Mouse (Mus musculus) mouse embryonic stem cell (cell line): ENCODE results near the gene Eya4.

Source experiments
- in situ Hi-C, 2 experiments: fragments of 300-500 bp; cut with MboI; formaldehyde crosslinking; loops; 1 replicate in 1 of 2; 3 replicates in 1 of 2; pipeline ENCODE4 v1.14.3; 2019 to 2020; ENCODE audit warnings: low sequenced_read_pairs in 2 of 2, low pct_unique_long_range_greater_than_20kb in 1 of 2, mixed read lengths in 1 of 2; ENCODE audit not compliant: unreplicated experiment in 1 of 2

Gene Eya4

GRCm38 (mm10) chr10:23246485-23246884 is 104.1 kb downstream of the Eya4 start:
- in situ Hi-C loops = no loop called here

- in situ Hi-C loops = no loop called here
Observed at GRCm38 (mm10) chr10:23236918-23237317, 113.7 kb downstream of the Eya4 start.

- in situ Hi-C loops = no loop called here
Observed at GRCm38 (mm10) chr10:23235405-23235804, 115.2 kb downstream of the Eya4 start.

- in situ Hi-C loops = no loop called here
Observed at GRCm38 (mm10) chr10:23233425-23233824, 117.2 kb downstream of the Eya4 start.

DNA sequence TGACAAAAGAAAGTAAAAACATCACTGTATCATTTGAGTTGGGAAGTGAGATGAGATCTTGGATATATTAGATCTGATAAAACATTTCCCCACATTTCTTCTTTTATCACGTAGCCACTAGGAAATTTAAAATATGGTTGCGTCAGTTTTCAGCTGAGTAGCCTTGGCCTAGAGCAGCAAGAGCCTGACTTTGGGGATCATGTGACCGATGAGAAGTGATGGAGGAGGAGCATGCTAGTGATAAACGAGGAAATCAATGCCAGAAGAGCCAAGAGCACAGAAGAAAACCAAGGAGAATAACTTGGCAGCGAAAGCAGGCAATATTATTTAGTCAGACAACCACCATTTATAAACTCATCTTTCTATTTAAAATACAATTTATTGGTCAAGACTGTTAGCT is 119.7 kb downstream of the Eya4 start:
- in situ Hi-C loops = no loop called here

- in situ Hi-C loops = no loop called here
Observed at GRCm38 (mm10) chr10:23223336-23223735, 127.2 kb downstream of the Eya4 start.

DNA sequence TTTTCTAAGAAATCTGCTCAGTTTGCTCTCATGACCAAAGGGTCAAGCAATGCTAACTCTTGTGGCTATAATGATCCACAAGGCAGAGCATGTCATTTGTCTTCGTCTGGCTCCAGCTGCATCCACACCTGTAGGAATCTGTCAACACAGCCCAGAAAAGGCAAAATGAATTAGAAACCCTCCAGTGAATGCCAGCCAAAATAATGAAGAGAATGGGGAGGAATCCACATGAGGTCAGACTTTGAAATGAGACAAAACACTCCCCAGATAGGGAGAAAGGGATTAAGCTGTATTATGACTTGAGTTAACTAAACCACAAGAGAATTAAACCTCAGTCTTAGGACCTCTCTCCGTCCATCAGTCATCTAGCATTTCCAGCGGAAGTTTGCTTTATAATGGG is 130.2 kb downstream of the Eya4 start:
- in situ Hi-C loops = no loop called here

- in situ Hi-C loops = no loop called here
Observed at GRCm38 (mm10) chr10:23216815-23217214, 133.8 kb downstream of the Eya4 start.

DNA sequence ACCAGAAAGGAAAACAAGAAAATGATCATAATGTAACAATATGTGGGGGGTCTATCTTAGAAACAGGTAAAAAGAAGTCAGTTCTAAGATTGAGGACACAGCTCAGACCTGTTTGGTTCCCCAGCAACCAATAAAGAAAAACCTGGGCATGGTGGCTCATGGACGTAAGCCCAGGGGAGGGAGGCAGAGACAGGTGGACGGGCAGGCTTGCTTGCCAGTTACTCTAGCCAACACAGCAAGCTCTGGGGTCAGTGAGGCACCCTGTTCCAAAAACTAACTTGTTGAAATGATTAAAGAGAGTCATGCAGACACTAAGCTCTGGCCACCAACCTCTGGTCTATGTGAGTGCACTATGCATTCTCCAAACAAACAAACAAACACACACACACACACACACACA is 139.2 kb downstream of the Eya4 start:
- in situ Hi-C loops = no loop called here

DNA sequence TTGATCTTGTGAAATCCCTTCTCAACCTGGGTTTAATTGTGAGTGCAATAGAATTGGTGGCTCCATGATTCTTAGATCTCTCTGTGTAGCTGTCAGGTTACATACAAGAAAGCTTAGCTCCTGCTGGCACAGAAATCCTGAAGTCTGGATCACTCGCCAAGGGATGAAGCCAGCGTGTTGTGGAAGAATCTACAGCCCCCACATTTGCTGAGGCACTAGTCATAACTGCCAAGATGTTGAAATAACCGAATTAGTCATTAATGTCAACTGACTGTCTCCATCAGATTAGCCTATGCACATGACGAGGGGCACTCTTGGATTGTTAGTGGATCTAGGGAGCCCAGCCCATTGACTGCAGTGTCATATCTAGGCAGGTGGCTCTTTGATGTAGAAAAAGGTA is 146.7 kb downstream of the Eya4 start:
- in situ Hi-C loops = no loop called here

- in situ Hi-C loops = no loop called here
Observed at GRCm38 (mm10) chr10:23203144-23203838, 147.3 kb downstream of the Eya4 start.

DNA sequence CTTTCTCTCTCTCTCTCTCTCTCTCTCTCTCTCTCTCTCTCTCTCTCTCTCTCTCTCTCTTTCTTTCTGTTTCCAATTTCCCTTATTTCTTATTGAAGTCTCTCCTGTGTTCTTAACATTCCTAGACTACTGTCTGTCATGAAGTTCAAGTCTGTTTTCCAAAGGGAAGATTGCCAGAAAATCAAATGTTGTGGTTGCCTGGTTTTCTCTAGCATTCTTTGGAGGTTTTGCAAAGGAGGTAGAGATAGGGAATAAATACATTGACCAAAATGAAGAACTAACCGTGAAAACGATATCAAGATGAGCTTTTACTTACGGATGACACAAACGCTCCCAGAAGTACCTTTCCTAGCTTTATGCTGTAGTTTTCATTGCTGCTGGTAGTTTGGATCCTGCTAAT is 148.0 kb downstream of the Eya4 start:
- in situ Hi-C loops = no loop called here

DNA sequence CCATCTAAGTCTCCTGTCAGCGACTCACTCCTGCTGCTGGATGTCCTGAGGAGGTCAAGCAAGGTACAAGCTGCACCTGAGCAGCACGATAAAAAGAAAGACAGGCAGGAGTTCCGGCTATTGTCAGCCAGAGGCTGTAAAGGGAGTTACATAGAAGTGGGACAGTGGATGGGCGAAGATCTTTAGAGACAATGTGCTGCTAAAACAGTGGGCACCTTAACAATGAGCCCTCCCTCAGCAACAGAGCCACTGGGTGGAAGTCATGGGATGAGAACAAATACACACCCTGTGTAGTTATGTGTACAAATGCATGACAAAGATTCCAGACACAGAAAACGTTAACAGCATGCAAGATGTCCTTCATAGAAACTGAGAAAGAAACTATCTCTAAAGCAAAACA is 152.3 kb downstream of the Eya4 start:
- in situ Hi-C loops = no loop called here

DNA sequence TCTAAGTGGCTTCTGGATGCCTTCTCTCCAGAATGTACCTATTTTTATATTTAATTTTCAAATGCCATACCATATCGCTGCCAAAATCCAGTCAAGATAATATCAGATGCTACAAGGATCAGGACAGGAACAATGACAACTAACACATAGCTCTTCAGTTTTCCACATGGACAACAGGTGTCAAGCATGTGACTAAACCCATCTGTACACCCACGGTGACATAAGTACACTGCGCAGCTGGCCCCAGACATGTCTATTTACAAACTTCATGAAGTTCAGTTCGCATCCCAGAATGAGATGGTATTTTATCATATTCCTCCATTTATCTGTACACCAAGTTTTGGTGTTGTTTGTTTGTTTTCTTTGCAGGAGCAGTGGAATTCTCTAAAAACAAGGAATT is 154.2 kb downstream of the Eya4 start:
- in situ Hi-C loops = no loop called here

DNA sequence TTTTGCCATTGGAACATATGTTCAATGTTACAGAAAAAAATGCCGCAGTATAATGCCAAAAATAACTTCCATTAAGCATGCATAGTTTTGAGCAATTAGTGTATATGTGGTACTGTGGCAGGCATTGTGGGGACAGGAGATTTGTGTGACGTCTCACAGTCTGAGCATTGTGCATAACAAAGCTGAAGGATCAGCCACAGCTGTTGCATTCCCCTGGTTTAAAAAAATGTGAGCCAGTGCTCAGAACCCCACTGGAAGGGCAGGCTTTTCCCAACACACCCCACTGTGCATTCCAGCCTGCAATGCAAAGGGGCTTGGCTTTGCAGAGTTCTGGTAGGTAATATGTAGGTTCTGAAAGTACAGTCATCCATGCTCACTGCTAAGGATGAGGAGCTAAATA is 155.2 kb downstream of the Eya4 start:
- in situ Hi-C loops = no loop called here

GRCm38 (mm10) chr10:23189836-23190235 is 160.8 kb downstream of the Eya4 start:
- in situ Hi-C loops = no loop called here

- in situ Hi-C loops = no loop called here
Observed at GRCm38 (mm10) chr10:23185391-23185790, 165.2 kb downstream of the Eya4 start.

DNA sequence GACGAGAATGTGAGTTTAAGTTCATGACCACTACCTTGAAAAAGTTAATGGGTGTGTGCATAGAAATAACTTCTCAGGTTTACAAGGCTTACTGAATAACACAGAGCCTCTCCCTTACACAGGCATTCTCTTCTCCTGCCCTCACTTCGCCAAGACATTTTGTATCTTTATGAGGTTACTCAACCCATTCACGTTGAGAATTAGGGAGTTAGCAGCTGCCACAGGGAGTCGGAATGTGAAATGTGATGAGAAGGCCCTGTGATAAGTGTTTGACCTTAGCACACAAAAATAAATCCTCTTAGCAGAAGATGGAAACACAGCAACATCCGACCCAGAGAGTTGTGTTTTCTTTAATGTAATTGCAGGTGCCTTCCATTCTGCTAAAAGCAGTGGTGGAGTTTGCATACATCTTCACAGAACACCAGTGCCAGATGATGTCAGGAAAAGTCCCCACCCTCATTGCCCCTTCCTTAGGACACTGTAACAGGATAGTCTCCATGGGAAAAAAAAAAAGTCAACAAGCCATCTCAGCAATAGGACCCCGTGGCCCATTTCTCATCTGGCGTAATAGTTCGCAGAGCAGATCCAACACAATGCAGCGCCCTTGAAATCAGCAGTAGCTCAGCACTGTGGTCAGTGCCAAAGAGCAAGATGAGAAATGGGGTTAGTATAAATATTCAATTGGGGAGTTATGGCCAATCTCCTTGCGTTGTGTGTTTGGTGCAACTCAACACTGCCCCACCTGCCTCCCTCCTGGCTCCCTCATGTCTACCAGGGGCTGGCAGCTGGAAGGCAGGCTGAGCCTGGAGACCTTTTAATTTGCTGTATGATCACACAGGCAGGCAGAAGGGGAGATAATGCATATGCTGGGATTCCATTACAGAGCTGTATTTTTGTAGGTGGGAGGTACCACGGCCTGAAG is 168.8 kb downstream of the Eya4 start:
- in situ Hi-C loops = no loop called here

DNA sequence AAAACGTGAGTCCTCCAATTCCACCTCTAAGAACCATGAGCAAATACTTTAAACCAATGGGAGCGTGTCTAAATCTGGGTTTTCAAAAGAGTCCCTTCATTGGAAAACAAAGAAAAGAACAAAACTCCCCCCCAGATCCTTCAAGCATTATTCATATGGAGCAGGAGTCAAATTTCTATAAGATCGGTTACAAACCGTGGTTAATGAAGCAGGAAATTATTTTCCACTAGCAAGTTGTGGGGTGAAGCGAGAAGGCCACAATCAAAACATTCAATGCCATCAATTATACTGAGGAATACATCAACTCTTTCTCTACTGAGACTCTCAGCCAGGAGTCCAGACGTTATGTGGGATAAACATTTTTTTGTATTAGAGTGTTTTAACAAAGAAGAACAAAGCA is 171.3 kb downstream of the Eya4 start:
- in situ Hi-C loops = no loop called here
